Mouse (Mus musculus): ENCODE data around the gene Slc7a7.

GRCm38 (mm10) chr14:54380616-54381015 lies 37.0 kb downstream of the Slc7a7 start:
- TF ChIP-seq POLR2A (IDR thresholded peaks at IDR 0.05; ENCODE audit: low read depth, low read length) (no peak), CTCF (IDR thresholded peaks at IDR 0.05; ENCODE audit: borderline replicate concordance, insufficient read depth, low read length) (no peak)
